Mouse (Mus musculus): ENCODE results near the gene Tpmt. TPM values are rescaled to one million over a fixed set of nuclear protein-coding genes. Genes with fewer than 3 reads are reported as not detected.

Gene Tpmt
- polyA plus RNA-seq, 1 experiment from 2014 or later = 19.6 TPM

GRCm38 (mm10) chr13:46999498-46999897 is 45.0 kb downstream of the Tpmt start:
- H3K36me3 ChIP-seq (ENCODE audit: control insufficient read depth, insufficient read depth, low read length) = no peaks in the 10 kb centered on the region
- H3K4me1 ChIP-seq (ENCODE audit: control insufficient read depth, insufficient read depth, low read length) = no peaks in the 10 kb centered on the region
- no peak overlapping the region for H3K9ac ChIP-seq (ENCODE audit: low read depth, low read length)
- no peaks in the 10 kb centered on the region for H3K27me3 ChIP-seq (ENCODE audit: control insufficient read depth, insufficient read depth, low read depth, low read length)
- no peak for ATAC-seq
- no peaks in the 10 kb centered on the region for H3K9me3 ChIP-seq (replicated peaks; ENCODE audit: control insufficient read depth, low read length, poor library complexity, severe bottlenecking)
- no peak overlapping the region for H3K27ac ChIP-seq (ENCODE audit: low read length)
- no peak overlapping the region for H3K4me2 ChIP-seq (ENCODE audit: low read length)
- 66% methylated on average over 5 of the region's 5 CpGs for WGBS
- no peak overlapping the region for H3K4me3 ChIP-seq (ENCODE audit: low read depth, low read length)

- Histone ChIP-seq H3K36me3 (ENCODE audit: control insufficient read depth, insufficient read depth, low read length) (no peaks in the 10 kb centered on the region), H3K4me3 (ENCODE audit: low read depth, low read length) (no peak overlapping the region), H3K9ac (ENCODE audit: low read depth, low read length) (no peak overlapping the region), H3K27ac (ENCODE audit: low read length) (no peak overlapping the region), H3K9me3 (replicated peaks; ENCODE audit: control insufficient read depth, low read length, poor library complexity, severe bottlenecking) (no peaks in the 10 kb centered on the region), H3K4me1 (ENCODE audit: control insufficient read depth, insufficient read depth, low read length) (no peaks in the 10 kb centered on the region), H3K27me3 (ENCODE audit: control insufficient read depth, insufficient read depth, low read depth, low read length) (no peaks in the 10 kb centered on the region), H3K4me2 (ENCODE audit: low read length) (no peak overlapping the region)
- no peak for ATAC-seq
- WGBS = 69% methylated on average over 4 of the region's 4 CpGs
These were observed 47.2 kb downstream of the Tpmt start for GRCm38 (mm10) chr13:46997355-46997754.

- Histone ChIP-seq H3K27ac (ENCODE audit: low read length) (no peak overlapping the region), H3K27me3 (ENCODE audit: control insufficient read depth, insufficient read depth, low read depth, low read length) (no peaks in the 10 kb centered on the region), H3K4me2 (ENCODE audit: low read length) (no peak overlapping the region), H3K36me3 (ENCODE audit: control insufficient read depth, insufficient read depth, low read length) (no peaks in the 10 kb centered on the region), H3K9ac (ENCODE audit: low read depth, low read length) (no peak overlapping the region), H3K4me1 (ENCODE audit: control insufficient read depth, insufficient read depth, low read length) (no peaks in the 10 kb centered on the region), H3K9me3 (replicated peaks; ENCODE audit: control insufficient read depth, low read length, poor library complexity, severe bottlenecking) (no peaks in the 10 kb centered on the region), H3K4me3 (ENCODE audit: low read depth, low read length) (no peak overlapping the region)
- 76% methylated on average over 2 of the region's 2 CpGs for WGBS
- no peak for ATAC-seq
These were observed 51.3 kb downstream of the Tpmt start for GRCm38 (mm10) chr13:46993274-46993551.

GRCm38 (mm10) chr13:46992516-46993273 is 51.8 kb downstream of the Tpmt start:
- ATAC-seq = no peak
- Histone ChIP-seq H3K9ac (ENCODE audit: low read depth, low read length) (no peak overlapping the region), H3K4me1 (ENCODE audit: control insufficient read depth, insufficient read depth, low read length) (no peaks in the 10 kb centered on the region), H3K4me2 (ENCODE audit: low read length) (no peak overlapping the region), H3K9me3 (replicated peaks; ENCODE audit: control insufficient read depth, low read length, poor library complexity, severe bottlenecking) (no peaks in the 10 kb centered on the region), H3K27me3 (ENCODE audit: control insufficient read depth, insufficient read depth, low read depth, low read length) (no peaks in the 10 kb centered on the region), H3K27ac (ENCODE audit: low read length) (no peak overlapping the region), H3K36me3 (ENCODE audit: control insufficient read depth, insufficient read depth, low read length) (no peaks in the 10 kb centered on the region), H3K4me3 (ENCODE audit: low read depth, low read length) (no peak overlapping the region)
- WGBS = 73% methylated on average over 7 of the region's 7 CpGs

- Histone ChIP-seq H3K4me2 (ENCODE audit: low read length) (no peak overlapping the region), H3K36me3 (ENCODE audit: control insufficient read depth, insufficient read depth, low read length) (no peaks in the 10 kb centered on the region), H3K27ac (ENCODE audit: low read length) (no peak overlapping the region), H3K9me3 (replicated peaks; ENCODE audit: control insufficient read depth, low read length, poor library complexity, severe bottlenecking) (no peaks in the 10 kb centered on the region), H3K4me1 (ENCODE audit: control insufficient read depth, insufficient read depth, low read length) (no peaks in the 10 kb centered on the region), H3K4me3 (ENCODE audit: low read depth, low read length) (no peak overlapping the region), H3K9ac (ENCODE audit: low read depth, low read length) (no peak overlapping the region), H3K27me3 (ENCODE audit: control insufficient read depth, insufficient read depth, low read depth, low read length) (no peaks in the 10 kb centered on the region)
- no peak for ATAC-seq
- whole genome bisulfite sequencing = 46% methylated on average over 4 of the region's 4 CpGs
These were observed 54.0 kb downstream of the Tpmt start for GRCm38 (mm10) chr13:46990376-46991011.

GRCm38 (mm10) chr13:46987941-46988340 is 56.6 kb downstream of the Tpmt start:
- H3K4me3 ChIP-seq (ENCODE audit: low read depth, low read length) = no peak overlapping the region
- no peak overlapping the region for H3K4me2 ChIP-seq (ENCODE audit: low read length)
- no peaks in the 10 kb centered on the region for H3K36me3 ChIP-seq (ENCODE audit: control insufficient read depth, insufficient read depth, low read length)
- no peaks in the 10 kb centered on the region for H3K4me1 ChIP-seq (ENCODE audit: control insufficient read depth, insufficient read depth, low read length)
- H3K9ac ChIP-seq (ENCODE audit: low read depth, low read length) = no peak overlapping the region
- no peak overlapping the region for H3K27ac ChIP-seq (ENCODE audit: low read length)
- 67% methylated on average over 8 of the region's 8 CpGs for WGBS
- H3K9me3 ChIP-seq (replicated peaks; ENCODE audit: control insufficient read depth, low read length, poor library complexity, severe bottlenecking) = no peaks in the 10 kb centered on the region
- no peak for ATAC-seq
- no peaks in the 10 kb centered on the region for H3K27me3 ChIP-seq (ENCODE audit: control insufficient read depth, insufficient read depth, low read depth, low read length)

- Histone ChIP-seq H3K4me3 (ENCODE audit: low read depth, low read length) (no peak overlapping the region), H3K36me3 (ENCODE audit: control insufficient read depth, insufficient read depth, low read length) (no peaks in the 10 kb centered on the region), H3K4me2 (ENCODE audit: low read length) (no peak overlapping the region), H3K27me3 (ENCODE audit: control insufficient read depth, insufficient read depth, low read depth, low read length) (no peaks in the 10 kb centered on the region), H3K9ac (ENCODE audit: low read depth, low read length) (no peak overlapping the region), H3K4me1 (ENCODE audit: control insufficient read depth, insufficient read depth, low read length) (no peaks in the 10 kb centered on the region), H3K27ac (ENCODE audit: low read length) (no peak overlapping the region), H3K9me3 (replicated peaks; ENCODE audit: control insufficient read depth, low read length, poor library complexity, severe bottlenecking) (no peaks in the 10 kb centered on the region)
- ATAC-seq = no peak
- WGBS = 66% methylated on average over 6 of the region's 6 CpGs
These were observed 58.3 kb downstream of the Tpmt start for GRCm38 (mm10) chr13:46986208-46986607.

GRCm38 (mm10) chr13:46983878-46984277 is 60.7 kb downstream of the Tpmt start:
- Histone ChIP-seq H3K27ac (ENCODE audit: low read length) (no peak overlapping the region), H3K4me1 (ENCODE audit: control insufficient read depth, insufficient read depth, low read length) (no peaks in the 10 kb centered on the region), H3K4me3 (ENCODE audit: low read depth, low read length) (no peak overlapping the region), H3K9ac (ENCODE audit: low read depth, low read length) (no peak overlapping the region), H3K27me3 (ENCODE audit: control insufficient read depth, insufficient read depth, low read depth, low read length) (no peaks in the 10 kb centered on the region), H3K36me3 (ENCODE audit: control insufficient read depth, insufficient read depth, low read length) (no peaks in the 10 kb centered on the region), H3K4me2 (ENCODE audit: low read length) (no peak overlapping the region), H3K9me3 (replicated peaks; ENCODE audit: control insufficient read depth, low read length, poor library complexity, severe bottlenecking) (no peaks in the 10 kb centered on the region)
- 93% methylated on average over 2 of the region's 2 CpGs for WGBS
- no peak for ATAC-seq

- ATAC-seq = no peak
- Histone ChIP-seq H3K36me3 (ENCODE audit: control insufficient read depth, insufficient read depth, low read length) (no peaks in the 10 kb centered on the region), H3K4me3 (ENCODE audit: low read depth, low read length) (no peak overlapping the region), H3K27ac (ENCODE audit: low read length) (no peak overlapping the region), H3K27me3 (ENCODE audit: control insufficient read depth, insufficient read depth, low read depth, low read length) (no peaks in the 10 kb centered on the region), H3K4me2 (ENCODE audit: low read length) (no peak overlapping the region), H3K9ac (ENCODE audit: low read depth, low read length) (no peak overlapping the region), H3K9me3 (replicated peaks; ENCODE audit: control insufficient read depth, low read length, poor library complexity, severe bottlenecking) (no peaks in the 10 kb centered on the region), H3K4me1 (ENCODE audit: control insufficient read depth, insufficient read depth, low read length) (peaks cover 5% of the 10 kb centered on the region)
- 72% methylated on average over 13 of the region's 13 CpGs for WGBS
These were observed 64.6 kb downstream of the Tpmt start for GRCm38 (mm10) chr13:46979836-46980490.

Measured in midbrain, embryonic 16.5 days (tissue).